Mouse (Mus musculus) brain, adult 2 months (tissue): ENCODE measurements around the gene Fbxl22.
A peak's percentile ranks its signal among the peaks of the same experiment; 100 is the strongest.

Experiments
- DNase-seq: peaks from one replicate; pipeline ENCODE4 v3.0.0; 2011; ENCODE audit warnings: low read depth, low spot score

Gene Fbxl22

DNA sequence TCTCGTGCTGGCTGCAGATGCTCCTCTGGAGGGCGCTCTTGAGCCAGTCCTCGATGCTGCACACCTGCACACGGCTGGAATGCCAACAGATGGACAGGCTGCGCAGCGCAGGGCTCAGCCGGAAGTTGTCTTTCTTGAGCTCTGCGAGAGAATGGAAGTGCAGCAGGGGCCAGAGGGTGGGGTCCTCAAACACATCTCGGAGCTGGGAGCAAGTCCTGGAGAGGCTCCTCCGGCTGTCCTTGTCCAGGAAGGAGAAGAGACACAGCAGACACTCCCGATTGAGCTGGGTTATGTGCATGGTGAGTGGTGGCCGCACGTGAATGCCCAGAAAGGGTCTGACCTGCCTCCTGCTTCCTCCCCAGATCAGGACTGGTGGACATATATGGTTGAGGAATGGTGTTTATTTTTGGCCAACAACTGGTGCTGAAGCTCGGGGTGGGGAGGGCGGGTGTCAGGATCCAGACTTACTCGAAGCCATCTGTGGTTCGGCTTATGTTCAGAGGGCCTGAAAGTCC is at the start of gene Fbxl22:
Gene Fbxl22 (minus strand): TSS at position 338 of the 515 bp plus-strand sequence.
- DNase-seq, result peak; percentile 83

- DNase-seq, result no peak
Observed at GRCm38 (mm10) chr9:66562215-66562614, 47.8 kb upstream of the Fbxl22 start.

- DNase-seq, result no peak
Observed at GRCm38 (mm10) chr9:66561496-66561895, 47.1 kb upstream of the Fbxl22 start.

DNA sequence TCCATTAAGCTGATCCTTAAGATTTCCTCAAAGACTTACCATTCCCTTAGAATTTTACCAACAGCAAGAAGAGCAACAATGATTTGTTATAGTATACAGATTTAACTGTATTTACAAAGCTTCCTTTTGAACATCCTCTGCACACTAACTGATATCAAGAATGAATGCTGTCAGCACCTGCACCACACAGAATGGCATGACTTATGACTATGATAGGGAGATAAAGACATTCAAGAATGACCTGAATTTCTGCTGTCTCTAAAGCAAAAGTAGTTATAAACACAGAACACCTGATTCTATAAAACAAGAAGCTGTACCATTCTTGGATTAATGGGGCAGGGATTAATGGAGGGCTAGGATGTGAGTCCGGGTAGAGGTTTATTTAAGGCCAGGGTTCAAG is 46.3 kb upstream of the Fbxl22 start:
- no peak for DNase-seq

- peak; percentile 45 for DNase-seq
Observed at GRCm38 (mm10) chr9:66560295-66560694, 45.9 kb upstream of the Fbxl22 start.

DNA sequence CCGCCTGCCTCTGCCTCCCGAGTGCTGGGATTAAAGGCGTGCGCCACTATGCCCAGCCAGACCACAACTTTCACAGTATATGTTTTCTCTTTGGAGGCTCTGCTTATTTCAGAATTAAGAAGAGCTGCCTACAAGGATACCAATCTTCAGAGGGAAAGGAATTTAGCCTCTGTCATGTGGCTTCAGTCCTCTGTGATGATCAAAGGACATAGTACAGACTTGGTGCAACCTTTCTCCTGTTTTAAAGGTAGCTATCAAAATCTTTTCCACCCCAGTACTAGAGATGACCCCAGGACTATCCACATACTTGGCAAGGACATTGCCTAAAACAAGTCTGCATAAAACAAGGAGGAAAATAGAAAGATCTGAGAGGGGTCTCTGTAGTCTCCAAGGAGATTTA is 44.6 kb upstream of the Fbxl22 start:
- DNase-seq, result no peak

- no peak for DNase-seq
Observed at GRCm38 (mm10) chr9:66542785-66543184, 28.4 kb upstream of the Fbxl22 start.

- DNase-seq, result no peak
Observed at GRCm38 (mm10) chr9:66521595-66521994, 7.2 kb upstream of the Fbxl22 start.

- DNase-seq, result no peak
Observed at GRCm38 (mm10) chr9:66520299-66520698, 5.9 kb upstream of the Fbxl22 start.

- DNase-seq, result no peak
Observed at GRCm38 (mm10) chr9:66518901-66519300, 4.5 kb upstream of the Fbxl22 start.

GRCm38 (mm10) chr9:66518251-66518650 is 3.9 kb upstream of the Fbxl22 start:
- DNase-seq, result no peak

GRCm38 (mm10) chr9:66517746-66518145 is 3.4 kb upstream of the Fbxl22 start:
- DNase-seq, result no peak

GRCm38 (mm10) chr9:66516296-66516940 is 2.0 kb upstream of the Fbxl22 start:
- DNase-seq, result peak; percentile 84

GRCm38 (mm10) chr9:66515680-66516210 is 1.4 kb upstream of the Fbxl22 start:
- no peak for DNase-seq

GRCm38 (mm10) chr9:66515115-66515514 is 722 bp upstream of the Fbxl22 start:
- peak; percentile 58 for DNase-seq

DNA sequence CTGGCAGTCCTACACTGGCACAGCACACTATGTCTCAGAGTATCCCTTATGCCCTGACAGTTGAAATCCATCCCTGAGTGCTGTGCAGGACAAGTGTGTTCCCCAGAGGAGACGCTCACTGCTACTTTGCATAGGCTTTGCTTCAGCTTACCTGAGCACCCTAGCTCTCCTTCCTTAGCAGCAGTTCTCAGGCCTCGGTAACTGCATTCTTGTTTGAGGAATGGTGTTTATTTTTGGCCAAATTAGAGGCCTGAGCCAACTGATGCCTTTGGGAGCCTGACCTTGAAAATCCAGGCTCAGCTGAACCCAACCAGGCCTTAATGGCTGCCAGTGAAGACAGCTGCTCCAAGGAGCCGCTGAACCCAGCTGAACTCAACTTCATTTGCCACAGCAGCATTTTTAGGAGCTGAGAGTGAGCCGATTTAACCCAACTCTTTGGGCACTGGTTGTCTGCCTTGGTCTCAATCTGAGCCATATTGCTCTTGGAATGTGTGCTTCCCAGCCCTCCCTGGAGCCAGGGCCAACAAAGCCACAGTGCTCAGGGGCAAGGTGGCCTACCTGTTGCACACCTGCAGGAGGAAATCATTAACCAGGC is 635 bp downstream of the Fbxl22 start:
- DNase-seq, result no peak

- peak; percentile 82 for DNase-seq
Observed at GRCm38 (mm10) chr9:66513150-66513549, 1.2 kb downstream of the Fbxl22 start.

- peak; percentile 95 for DNase-seq
Observed at GRCm38 (mm10) chr9:66512351-66512671, 2.1 kb downstream of the Fbxl22 start.

DNA sequence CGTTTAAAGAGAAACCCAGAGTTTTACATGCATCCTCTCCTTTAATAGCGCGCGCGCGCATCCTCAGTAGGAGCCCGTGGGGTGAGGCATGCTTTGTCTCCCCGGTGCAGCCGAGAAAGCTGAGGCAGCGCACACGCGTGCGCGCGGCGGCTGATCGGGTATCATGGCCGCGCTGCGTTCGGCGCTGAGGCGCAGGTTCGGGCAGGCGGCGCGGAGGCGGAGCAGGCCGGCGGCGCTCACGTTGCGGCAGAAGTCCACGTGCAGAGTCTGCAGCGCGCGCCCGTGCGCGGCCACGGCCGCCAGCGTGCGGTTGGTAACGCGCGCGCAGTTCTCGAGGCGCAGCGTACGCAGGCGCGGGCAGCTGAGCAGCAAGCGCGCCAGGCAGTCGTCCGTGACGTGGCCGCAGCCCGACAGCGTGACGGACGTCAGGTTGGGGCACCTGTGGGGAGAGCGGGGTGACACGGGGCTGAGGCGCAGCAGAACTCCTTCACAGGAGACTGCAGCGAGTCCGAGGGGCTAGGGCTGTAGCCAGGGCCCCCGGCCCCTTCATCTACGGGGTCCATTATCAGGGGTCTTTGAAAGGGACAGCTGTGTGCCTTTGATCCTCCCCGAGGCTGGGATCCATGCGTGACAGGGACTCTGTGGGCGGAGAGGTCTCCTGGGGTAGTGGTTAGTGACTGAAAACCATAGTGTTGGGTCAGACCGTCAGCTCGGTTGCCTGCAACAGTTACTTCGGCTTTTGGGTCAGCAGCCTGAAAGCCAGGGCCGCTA is 2.6 kb downstream of the Fbxl22 start:
- peak; percentile 99 for DNase-seq

DNA sequence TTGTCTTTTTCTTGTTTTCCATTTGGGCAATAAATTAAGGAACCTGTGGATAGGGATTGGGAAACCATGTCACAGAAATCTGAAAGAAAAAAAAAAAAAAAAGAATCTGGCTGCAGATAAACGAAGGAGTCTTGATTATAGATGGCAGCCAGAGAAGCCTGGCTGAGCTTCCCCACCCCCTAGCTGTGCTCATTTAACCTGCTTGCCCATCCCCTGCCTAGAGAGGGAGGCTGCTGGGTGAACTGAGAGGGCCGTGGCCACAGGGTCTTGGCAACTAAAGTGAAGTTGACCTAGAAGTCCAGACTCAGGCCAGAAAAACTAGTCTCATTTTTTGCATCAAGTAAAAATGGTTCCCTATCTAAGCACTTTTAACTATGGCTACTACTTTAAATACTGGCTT is 3.4 kb downstream of the Fbxl22 start:
- peak; percentile 58 for DNase-seq

DNA sequence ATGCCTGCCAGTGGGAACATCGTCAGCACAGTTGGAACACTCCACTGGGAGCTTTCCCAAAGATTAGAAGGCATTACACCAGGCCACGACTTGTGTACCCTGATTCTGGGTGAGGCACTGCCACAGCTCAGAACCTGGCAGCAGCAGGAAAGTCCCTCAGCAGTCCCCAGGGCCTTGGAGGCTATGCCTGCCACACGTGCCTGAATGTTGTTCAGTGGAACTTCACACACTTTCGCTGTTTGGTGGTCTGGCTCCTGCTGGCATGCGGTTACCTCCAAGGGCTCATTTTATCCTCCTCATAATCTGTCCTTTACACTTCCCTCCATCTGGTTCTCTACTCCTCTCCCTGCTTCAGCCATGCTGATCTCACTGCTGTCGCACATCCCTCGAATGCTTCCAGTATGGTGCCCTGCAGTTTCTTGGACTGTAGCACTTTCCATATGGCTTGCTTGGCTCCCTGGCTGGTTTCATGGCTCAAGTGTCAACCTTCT is 4.0 kb downstream of the Fbxl22 start:
- peak; percentile 93 for DNase-seq

- DNase-seq, result no peak
Observed at GRCm38 (mm10) chr9:66508890-66509399, 5.4 kb downstream of the Fbxl22 start.
